Mouse (Mus musculus) neural tube, embryonic 14.5 days (tissue): Measurements from ENCODE around the gene D430042O09Rik. TPM values are rescaled to one million over a fixed set of nuclear protein-coding genes. Genes with fewer than 3 reads are reported as not detected.

Experiments used
- ATAC-seq: fragments of 200-750 bp; cut with Nextera tagmentation; 2 replicates; pipeline ENCODE4 v1.8.0; 2017; ENCODE audit warnings: low read depth, mild to moderate bottlenecking, moderate TSS enrichment, moderate library complexity
- H3K27ac ChIP-seq: fragments of 300-500 bp; sonication (generic); 2 replicates; pipeline ENCODE4 v1.5.1; 2014; ENCODE audit warnings: low read depth, mild to moderate bottlenecking, control low read depth, low read length, moderate library complexity, mixed read lengths
- H3K27me3 ChIP-seq: fragments of 300-500 bp; sonication (generic); 2 replicates; pipeline ENCODE4 v1.6.1; 2014; ENCODE audit warnings: low read length; ENCODE audit not compliant: control insufficient read depth, insufficient read depth
- H3K36me3 ChIP-seq: fragments of 300-500 bp; sonication (generic); 2 replicates; pipeline ENCODE4 v1.6.1; 2014; ENCODE audit warnings: low read length, mixed read lengths; ENCODE audit not compliant: control insufficient read depth, insufficient read depth
- H3K4me1 ChIP-seq: fragments of 300-500 bp; sonication (generic); 2 replicates; pipeline ENCODE4 v1.6.1; 2014; ENCODE audit warnings: low read length; ENCODE audit not compliant: control insufficient read depth, insufficient read depth
- H3K4me2 ChIP-seq: fragments of 300-500 bp; sonication (generic); 2 replicates; pipeline ENCODE4 v1.6.1; 2014; ENCODE audit warnings: mild to moderate bottlenecking, low read depth, low read length, control low read depth
- H3K4me3 ChIP-seq: fragments of 300-500 bp; sonication (generic); 2 replicates; pipeline ENCODE4 v1.5.1; 2014; ENCODE audit warnings: low read depth, low read length, control low read depth, mixed read lengths
- H3K9ac ChIP-seq: fragments of 300-500 bp; sonication (generic); replicated peaks from 2 replicates; pipeline ENCODE4 v1.6.1; 2014; ENCODE audit warnings: low read depth, mild to moderate bottlenecking, control low read depth, low read length, mixed read lengths
- H3K9me3 ChIP-seq: fragments of 300-500 bp; sonication (generic); 2 replicates; pipeline ENCODE4 v1.6.1; 2016; ENCODE audit warnings: low read length; ENCODE audit not compliant: control insufficient read depth
- WGBS: fragments of 180-500 bp; shearing (Covaris S2); extraction: QIAGEN DNeasy Blood & Tissue Kit; methylation state at CpG from one replicate; pipeline ENCODE4 v1.1.7; 2014; 5-methylcytosine and 5-hydroxymethylcytosine counted together
- polyA plus RNA-seq: library from polyadenylated mRNA; unstranded; fragments of >200 nt; fragmentation: Nextera tagmentation; extraction: Ambion mirVana; gene quantifications from 2 replicates; pipeline ENCODE4 v1.2.1, GENCODE M21; 2014

Gene D430042O09Rik
- polyA plus RNA-seq, 1 experiment from 2014 or later: 6.8 TPM

GRCm38 (mm10) chr7:125812721-125813120 is 105.0 kb downstream of the D430042O09Rik start:
- 90% methylated on average over 8 of the region's 8 CpGs for WGBS
- H3K9ac ChIP-seq: no peak overlapping the region
- H3K4me3 ChIP-seq: no peak overlapping the region
- H3K4me2 ChIP-seq: no peak overlapping the region
- no peaks in the 10 kb centered on the region for H3K9me3 ChIP-seq
- peaks cover 10% of the 10 kb centered on the region; the same call in 1 of the 2 replicates for H3K4me1 ChIP-seq
- H3K27me3 ChIP-seq: no peaks in the 10 kb centered on the region
- 0 out of 2 replicates have a peak, but pooled peaks cover 5% of the 10 kb centered on the region for H3K36me3 ChIP-seq
- no peak overlapping the region for H3K27ac ChIP-seq
- ATAC-seq: no peak

GRCm38 (mm10) chr7:125815733-125816132 is 108.0 kb downstream of the D430042O09Rik start:
- no peaks in the 10 kb centered on the region for H3K27me3 ChIP-seq
- peak; percentile 65; the same call in 1 of the 2 replicates for ATAC-seq
- no peak overlapping the region for H3K9ac ChIP-seq
- H3K9me3 ChIP-seq: no peaks in the 10 kb centered on the region
- 0 out of 2 replicates have a peak, but pooled peaks cover 5% of the 10 kb centered on the region for H3K36me3 ChIP-seq
- H3K4me2 ChIP-seq: no peak overlapping the region
- peaks cover 22% of the 10 kb centered on the region for H3K4me1 ChIP-seq
- no peak overlapping the region for H3K27ac ChIP-seq
- 2% methylated on average over 3 of the region's 3 CpGs for WGBS
- H3K4me3 ChIP-seq: no peak overlapping the region

GRCm38 (mm10) chr7:125818301-125818712 is 110.6 kb downstream of the D430042O09Rik start:
- WGBS: 43% methylated on average over 9 of the region's 9 CpGs
- peak overlapping the region; percentile 12; the same call in 1 of the 2 replicates for H3K27ac ChIP-seq
- H3K36me3 ChIP-seq: 0 out of 2 replicates have a peak, but pooled peaks cover 3% of the 10 kb centered on the region
- H3K4me1 ChIP-seq: peaks cover 22% of the 10 kb centered on the region
- H3K9ac ChIP-seq: no peak overlapping the region
- H3K4me2 ChIP-seq: no peak overlapping the region
- no peak overlapping the region for H3K4me3 ChIP-seq
- ATAC-seq: peak; percentile 66
- H3K9me3 ChIP-seq: no peaks in the 10 kb centered on the region
- H3K27me3 ChIP-seq: no peaks in the 10 kb centered on the region

GRCm38 (mm10) chr7:125820233-125820632 is 112.5 kb downstream of the D430042O09Rik start:
- Histone ChIP-seq H3K4me2 (no peak overlapping the region), H3K36me3 (no peaks in the 10 kb centered on the region), H3K27me3 (no peaks in the 10 kb centered on the region), H3K4me3 (no peak overlapping the region), H3K4me1 (peaks cover 22% of the 10 kb centered on the region), H3K9me3 (no peaks in the 10 kb centered on the region), H3K27ac (no peak overlapping the region), H3K9ac (no peak overlapping the region)
- no peak for ATAC-seq
- 60% methylated on average over 2 of the region's 2 CpGs for WGBS

GRCm38 (mm10) chr7:125826425-125826824 is 118.7 kb downstream of the D430042O09Rik start:
- ATAC-seq: no peak
- 98% methylated on average over 2 of the region's 2 CpGs for WGBS
- Histone ChIP-seq H3K9me3 (no peaks in the 10 kb centered on the region), H3K4me3 (no peak overlapping the region), H3K9ac (no peak overlapping the region), H3K27ac (no peak overlapping the region), H3K4me2 (no peak overlapping the region), H3K36me3 (no peaks in the 10 kb centered on the region), H3K27me3 (no peaks in the 10 kb centered on the region), H3K4me1 (peaks cover 3% of the 10 kb centered on the region; the same call in 1 of the 2 replicates)

- Histone ChIP-seq H3K4me3 (no peak overlapping the region), H3K9me3 (no peaks in the 10 kb centered on the region), H3K36me3 (no peaks in the 10 kb centered on the region), H3K27me3 (no peaks in the 10 kb centered on the region), H3K4me1 (peaks cover 3% of the 10 kb centered on the region; the same call in 1 of the 2 replicates), H3K4me2 (no peak overlapping the region), H3K27ac (no peak overlapping the region), H3K9ac (no peak overlapping the region)
- WGBS: 81% methylated on average over 3 of the region's 3 CpGs
- ATAC-seq: no peak
These were observed 119.2 kb downstream of the D430042O09Rik start for GRCm38 (mm10) chr7:125826887-125827286.

GRCm38 (mm10) chr7:125827420-125827819 is 119.7 kb downstream of the D430042O09Rik start:
- no peaks in the 10 kb centered on the region for H3K9me3 ChIP-seq
- no peak overlapping the region for H3K4me2 ChIP-seq
- H3K27me3 ChIP-seq: no peaks in the 10 kb centered on the region
- ATAC-seq: no peak
- WGBS: 80% methylated on average over 9 of the region's 9 CpGs
- H3K4me1 ChIP-seq: peaks cover 3% of the 10 kb centered on the region; the same call in 1 of the 2 replicates
- no peak overlapping the region for H3K4me3 ChIP-seq
- no peaks in the 10 kb centered on the region for H3K36me3 ChIP-seq
- no peak overlapping the region for H3K9ac ChIP-seq
- no peak overlapping the region for H3K27ac ChIP-seq

- H3K4me1 ChIP-seq: peaks cover 3% of the 10 kb centered on the region; the same call in 1 of the 2 replicates
- no peak overlapping the region for H3K9ac ChIP-seq
- no peak for ATAC-seq
- no peaks in the 10 kb centered on the region for H3K36me3 ChIP-seq
- H3K4me2 ChIP-seq: no peak overlapping the region
- H3K9me3 ChIP-seq: no peaks in the 10 kb centered on the region
- no peaks in the 10 kb centered on the region for H3K27me3 ChIP-seq
- H3K27ac ChIP-seq: no peak overlapping the region
- WGBS: 73% methylated on average over 5 of the region's 5 CpGs
- H3K4me3 ChIP-seq: no peak overlapping the region
These were observed 120.9 kb downstream of the D430042O09Rik start for GRCm38 (mm10) chr7:125828561-125828960.

- Histone ChIP-seq H3K27me3 (no peaks in the 10 kb centered on the region), H3K9me3 (no peaks in the 10 kb centered on the region), H3K36me3 (no peaks in the 10 kb centered on the region), H3K4me1 (peaks cover 3% of the 10 kb centered on the region; the same call in 1 of the 2 replicates), H3K4me2 (no peak overlapping the region), H3K4me3 (no peak overlapping the region), H3K27ac (no peak overlapping the region), H3K9ac (no peak overlapping the region)
- ATAC-seq: no peak
- 73% methylated on average over 3 of the region's 3 CpGs for WGBS
These were observed 121.5 kb downstream of the D430042O09Rik start for GRCm38 (mm10) chr7:125829121-125829666.
